Mouse (Mus musculus) embryonic facial prominence, embryonic 11.5 days (tissue): ENCODE results near the gene Arhgef38. TPM values are rescaled to one million over a fixed set of nuclear protein-coding genes. Genes with fewer than 3 reads are reported as not detected.

ENCODE experiments used
- ATAC-seq: fragments of 200-750 bp; cut with Nextera tagmentation; replicated peaks from 2 replicates; pipeline ENCODE4 v1.8.0; 2017; ENCODE audit warnings: low read depth; ENCODE audit not compliant: insufficient number of reproducible peaks, low FRiP score, low TSS enrichment
- DNase-seq: peaks from one replicate; pipeline ENCODE4 v3.0.0-alpha.2; 2015; ENCODE audit warnings: low spot score
- H3K27ac ChIP-seq: fragments of 300-500 bp; sonication (generic); replicated peaks from 2 replicates; pipeline ENCODE4 v1.5.1; 2014; ENCODE audit warnings: mild to moderate bottlenecking, low read depth, low read length, control low read depth
- H3K27me3 ChIP-seq: fragments of 300-500 bp; sonication (generic); 2 replicates; pipeline ENCODE4 v1.6.1; 2014; ENCODE audit warnings: mild to moderate bottlenecking, low read length, moderate library complexity, mixed read lengths; ENCODE audit not compliant: control insufficient read depth, insufficient read depth
- H3K36me3 ChIP-seq: fragments of 300-500 bp; sonication (generic); replicated peaks from 2 replicates; pipeline ENCODE4 v1.6.1; 2014; ENCODE audit warnings: low read depth, mild to moderate bottlenecking, low read length, moderate library complexity, mixed read lengths; ENCODE audit not compliant: control insufficient read depth, insufficient read depth
- H3K4me1 ChIP-seq: fragments of 300-500 bp; sonication (generic); 2 replicates; pipeline ENCODE4 v1.6.1; 2014; ENCODE audit warnings: low read length, mixed read lengths; ENCODE audit not compliant: control insufficient read depth, insufficient read depth
- H3K4me2 ChIP-seq: fragments of 300-500 bp; sonication (generic); 2 replicates; pipeline ENCODE4 v1.6.1; 2014; ENCODE audit warnings: low read depth, mild to moderate bottlenecking, control low read depth, low read length, moderate library complexity
- H3K4me3 ChIP-seq: fragments of 300-500 bp; sonication (generic); 2 replicates; pipeline ENCODE4 v1.5.1; 2014; ENCODE audit warnings: low read depth, low read length, control low read depth
- H3K9ac ChIP-seq: fragments of 300-500 bp; sonication (generic); replicated peaks from 2 replicates; pipeline ENCODE4 v1.6.1; 2014; ENCODE audit warnings: mild to moderate bottlenecking, control low read depth, low read length
- H3K9me3 ChIP-seq: fragments of 300-500 bp; sonication (generic); replicated peaks from 2 replicates; pipeline ENCODE4 v1.6.1; 2016; ENCODE audit warnings: mild to moderate bottlenecking, low read length, inconsistent platforms, mixed read lengths; ENCODE audit not compliant: control insufficient read depth
- WGBS: fragments of 180-500 bp; shearing (Covaris S2); extraction: QIAGEN DNeasy Blood & Tissue Kit; methylation state at CpG from one replicate; pipeline ENCODE4 v1.1.7; 2014; 5-methylcytosine and 5-hydroxymethylcytosine counted together
- polyA plus RNA-seq: library from polyadenylated mRNA; unstranded; fragments of >200 nt; fragmentation: Nextera tagmentation; extraction: Ambion mirVana; gene quantifications from 2 replicates; pipeline ENCODE4 v1.2.1, GENCODE M21; 2014

Gene Arhgef38
- polyA plus RNA-seq, 1 experiment from 2014 or later: 0.17 TPM

DNA sequence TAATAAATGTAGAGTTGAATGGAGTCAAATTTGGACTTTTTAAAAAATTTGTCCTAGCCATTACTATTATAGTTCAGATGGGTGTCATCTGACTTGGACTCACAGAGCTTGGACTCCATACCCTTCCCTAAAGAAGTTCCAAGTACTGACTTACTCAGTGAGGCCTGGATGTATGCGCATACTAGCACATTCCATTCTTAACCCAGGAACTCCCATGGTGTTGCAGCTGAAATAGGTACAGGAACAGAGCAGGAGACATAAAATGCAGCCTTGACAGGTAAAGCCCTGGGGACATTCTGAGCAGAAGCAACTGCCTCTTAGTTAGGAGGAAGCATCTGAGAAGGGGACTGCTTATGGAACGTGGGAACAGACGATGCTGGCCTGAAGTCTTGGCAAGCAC is 45.8 kb downstream of the Arhgef38 start:
- no peak for ATAC-seq
- H3K27ac ChIP-seq: no peak overlapping the region
- no peaks in the 10 kb centered on the region for H3K36me3 ChIP-seq
- DNase-seq: no peak
- no peaks in the 10 kb centered on the region for H3K4me1 ChIP-seq
- H3K27me3 ChIP-seq: no peaks in the 10 kb centered on the region
- no peak overlapping the region for H3K4me2 ChIP-seq
- H3K9ac ChIP-seq: no peak overlapping the region
- no peaks in the 10 kb centered on the region for H3K9me3 ChIP-seq
- no peak overlapping the region for H3K4me3 ChIP-seq
- WGBS: 75% methylated on average over 3 of the region's 3 CpGs

DNA sequence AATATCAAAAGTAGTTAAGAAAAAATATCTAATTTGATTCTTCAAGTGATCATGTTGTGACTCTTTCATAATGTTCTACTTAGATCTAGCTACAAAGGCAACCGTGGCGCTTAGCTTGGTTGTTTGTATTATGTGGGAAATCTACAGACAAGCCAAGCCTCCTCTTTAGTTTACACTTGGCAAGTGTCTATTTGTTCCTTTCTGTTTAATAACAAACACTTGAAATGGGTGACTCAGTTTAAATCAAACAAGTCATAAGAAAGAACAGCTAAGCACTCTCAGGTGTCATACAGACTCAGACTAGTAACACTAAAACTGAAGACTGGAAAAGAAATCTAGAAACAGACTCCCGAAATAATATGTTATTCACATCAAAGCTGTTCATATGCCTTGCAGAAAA is 47.2 kb downstream of the Arhgef38 start:
- no peaks in the 10 kb centered on the region for H3K36me3 ChIP-seq
- DNase-seq (no peak), ATAC-seq (no peak)
- H3K4me1 ChIP-seq: no peaks in the 10 kb centered on the region
- WGBS: 87% methylated on average over 3 of the region's 3 CpGs
- no peaks in the 10 kb centered on the region for H3K9me3 ChIP-seq
- H3K27me3 ChIP-seq: no peaks in the 10 kb centered on the region
- H3K4me3 ChIP-seq: no peak overlapping the region
- H3K27ac ChIP-seq: no peak overlapping the region
- no peak overlapping the region for H3K9ac ChIP-seq
- no peak overlapping the region for H3K4me2 ChIP-seq

DNA sequence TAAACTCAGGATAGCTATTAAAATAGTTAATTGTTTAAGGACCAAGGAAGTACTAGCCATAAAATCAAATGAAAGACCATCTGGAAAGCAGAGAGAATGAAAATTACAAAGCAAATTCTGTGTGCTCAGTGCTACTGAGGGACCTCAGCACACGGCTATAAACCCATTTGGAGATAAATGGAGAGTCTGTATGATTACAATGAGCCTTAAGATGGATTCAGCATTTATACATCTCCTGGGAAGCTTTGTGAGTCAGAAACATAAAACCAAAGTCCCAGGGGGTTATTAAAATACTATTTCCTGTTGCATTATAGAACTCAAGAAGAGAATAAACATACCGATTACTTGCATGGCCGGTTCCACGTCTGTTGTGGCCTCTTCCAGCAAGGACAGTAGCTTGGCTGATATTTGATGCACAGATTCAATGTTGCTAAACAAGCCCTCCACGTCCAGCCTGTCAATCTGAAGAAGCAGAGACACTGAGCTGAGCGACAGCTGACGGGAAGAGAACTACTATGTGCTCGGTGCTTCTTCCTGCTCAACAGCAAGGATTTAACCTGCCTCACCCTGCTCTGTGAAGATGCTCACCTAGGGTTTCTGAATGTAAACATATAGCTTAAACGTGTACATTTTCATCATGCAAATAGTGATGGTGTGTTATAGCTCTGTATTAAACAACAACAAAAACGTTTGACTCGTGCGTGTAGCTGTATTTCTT is 58.6 kb downstream of the Arhgef38 start:
- H3K4me3 ChIP-seq: no peak overlapping the region
- H3K4me2 ChIP-seq: no peak overlapping the region
- no peak for ATAC-seq
- H3K9me3 ChIP-seq: no peaks in the 10 kb centered on the region
- H3K4me1 ChIP-seq: no peaks in the 10 kb centered on the region
- 72% methylated on average over 12 of the region's 12 CpGs for WGBS
- no peak overlapping the region for H3K9ac ChIP-seq
- H3K27me3 ChIP-seq: no peaks in the 10 kb centered on the region
- H3K27ac ChIP-seq: no peak overlapping the region
- no peak for DNase-seq
- no peaks in the 10 kb centered on the region for H3K36me3 ChIP-seq

DNA sequence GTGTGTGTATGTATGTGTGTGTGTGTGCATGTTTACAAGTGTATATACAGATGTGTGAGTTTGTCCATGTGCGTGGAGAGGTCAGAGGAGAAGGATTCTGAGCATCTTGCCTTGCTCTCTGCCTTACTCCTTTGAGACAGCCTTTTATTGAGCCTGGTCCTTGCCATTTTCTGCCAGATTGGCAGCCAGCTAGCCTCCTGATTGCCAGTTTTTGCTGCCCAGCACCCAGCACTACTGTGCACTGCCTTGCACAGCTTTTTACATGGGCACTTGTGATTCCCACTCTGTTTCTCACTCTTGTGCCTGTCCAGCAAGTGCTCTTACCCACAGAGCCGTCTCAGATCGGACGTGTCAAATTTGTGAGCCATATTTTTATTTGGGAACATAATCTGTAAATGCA is 62.5 kb downstream of the Arhgef38 start:
- 90% methylated on average over 4 of the region's 4 CpGs for WGBS
- no peaks in the 10 kb centered on the region for H3K36me3 ChIP-seq
- H3K4me3 ChIP-seq: no peak overlapping the region
- H3K9me3 ChIP-seq: no peaks in the 10 kb centered on the region
- no peaks in the 10 kb centered on the region for H3K27me3 ChIP-seq
- no peak overlapping the region for H3K4me2 ChIP-seq
- ATAC-seq (no peak), DNase-seq (no peak)
- H3K9ac ChIP-seq: no peak overlapping the region
- H3K4me1 ChIP-seq: no peaks in the 10 kb centered on the region
- no peak overlapping the region for H3K27ac ChIP-seq

DNA sequence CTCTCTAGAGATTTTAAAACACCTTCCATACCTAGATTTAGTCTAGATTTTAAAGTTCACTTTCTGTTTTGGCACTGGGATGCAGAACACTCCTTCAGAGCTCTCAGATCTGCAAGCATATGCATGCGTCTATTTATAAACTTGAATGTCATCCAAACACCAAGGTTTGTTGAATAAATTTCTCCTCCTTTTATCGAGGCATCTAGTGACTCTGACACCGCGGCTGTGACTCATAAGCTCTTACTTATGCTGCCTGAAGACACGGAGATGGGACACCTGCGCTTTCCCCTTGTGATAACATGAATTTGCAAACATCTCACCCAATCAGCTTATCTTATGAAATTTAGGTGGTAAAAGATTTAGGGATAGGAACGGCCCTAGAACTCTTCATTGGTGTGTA is 65.0 kb downstream of the Arhgef38 start:
- DNase-seq: no peak
- Histone ChIP-seq H3K9me3 (no peaks in the 10 kb centered on the region), H3K27ac (no peak overlapping the region), H3K4me2 (no peak overlapping the region), H3K27me3 (no peaks in the 10 kb centered on the region), H3K9ac (no peak overlapping the region), H3K36me3 (no peaks in the 10 kb centered on the region), H3K4me1 (no peaks in the 10 kb centered on the region), H3K4me3 (no peak overlapping the region)
- WGBS: 89% methylated on average over 7 of the region's 7 CpGs
- no peak for ATAC-seq

DNA sequence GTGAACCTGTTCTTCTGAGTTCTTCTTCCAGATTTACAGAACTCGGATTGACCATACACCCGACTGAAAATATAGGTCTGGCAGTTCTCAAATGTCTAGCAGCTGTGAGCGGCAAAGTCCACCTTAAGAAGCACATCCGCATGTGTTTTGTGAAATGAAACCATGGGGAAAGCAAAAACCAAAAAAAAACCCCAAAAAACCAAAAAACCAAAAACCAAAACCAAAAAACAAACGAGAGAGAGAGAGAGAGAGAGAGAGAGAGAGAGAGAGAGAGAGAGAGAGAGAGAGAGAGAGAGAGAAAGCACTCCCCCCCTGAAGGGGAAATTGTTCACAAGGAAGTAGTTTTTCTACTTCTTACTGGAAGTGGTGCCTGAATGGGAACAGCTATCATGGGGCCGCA is 67.2 kb downstream of the Arhgef38 start:
- no peak for ATAC-seq
- no peaks in the 10 kb centered on the region for H3K36me3 ChIP-seq

DNA sequence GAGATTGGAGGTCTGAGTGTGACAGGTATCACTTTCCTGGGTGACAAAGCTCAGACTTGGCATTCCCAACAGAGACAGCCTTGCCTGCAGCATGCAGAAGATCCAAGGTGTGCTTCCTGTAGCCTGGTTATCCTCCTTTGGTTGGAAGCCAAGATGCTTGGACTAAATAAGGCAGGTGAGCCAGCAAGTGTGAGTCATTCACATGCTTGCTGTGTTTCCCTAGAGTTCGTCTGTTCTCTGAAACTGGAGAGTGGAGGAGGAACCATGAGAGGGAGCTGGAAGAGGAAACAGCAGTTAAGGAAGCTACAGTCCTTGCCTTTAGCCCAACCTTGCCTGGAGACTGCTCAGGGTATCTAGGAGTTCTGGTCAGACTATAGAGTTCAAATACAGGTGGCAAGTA is 69.6 kb downstream of the Arhgef38 start:
- Histone ChIP-seq H3K4me2 (no peak overlapping the region), H3K36me3 (no peaks in the 10 kb centered on the region), H3K9me3 (no peaks in the 10 kb centered on the region), H3K4me1 (no peaks in the 10 kb centered on the region), H3K27ac (no peak overlapping the region), H3K4me3 (no peak overlapping the region), H3K27me3 (no peaks in the 10 kb centered on the region), H3K9ac (no peak overlapping the region)
- no peak for ATAC-seq
- no peak for DNase-seq
- 33% methylated on average over 1 of the region's 1 CpGs for WGBS

More for the DNA sequence above, 67.2 kb downstream of the Arhgef38 start:
- Histone ChIP-seq H3K4me3 (no peak overlapping the region), H3K4me2 (no peak overlapping the region), H3K9ac (no peak overlapping the region), H3K4me1 (no peaks in the 10 kb centered on the region), H3K27ac (no peak overlapping the region), H3K9me3 (no peaks in the 10 kb centered on the region), H3K27me3 (no peaks in the 10 kb centered on the region)
- 78% methylated on average over 6 of the region's 6 CpGs for WGBS
- DNase-seq: no peak

DNA sequence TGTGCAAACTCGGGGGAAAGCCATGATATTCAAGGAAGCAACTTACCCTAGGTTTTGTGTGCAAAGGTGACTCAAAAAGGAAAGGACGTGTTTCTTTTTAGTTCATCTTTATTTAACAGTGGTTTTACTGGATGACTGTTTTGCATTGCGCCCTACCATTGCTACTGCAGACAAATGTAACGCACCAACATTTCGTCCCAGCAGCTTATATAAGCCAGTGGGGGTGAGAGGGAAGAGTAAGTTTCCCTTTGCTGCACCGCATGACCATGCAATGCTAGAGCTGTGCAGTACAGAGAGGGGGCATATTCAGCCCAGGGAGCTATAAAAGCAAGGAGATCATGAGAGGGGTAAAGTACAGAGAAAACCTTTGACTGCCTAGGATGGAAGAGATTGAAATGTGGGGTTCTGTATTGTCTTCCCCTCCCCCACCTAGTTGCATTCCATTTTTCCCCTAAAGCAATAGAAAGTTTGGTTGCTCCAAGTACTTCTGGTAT is 70.8 kb downstream of the Arhgef38 start:
- H3K9ac ChIP-seq: no peak overlapping the region
- no peak for ATAC-seq
- H3K36me3 ChIP-seq: no peaks in the 10 kb centered on the region
- WGBS: 86% methylated on average over 6 of the region's 6 CpGs
- H3K27me3 ChIP-seq: no peaks in the 10 kb centered on the region
- no peak overlapping the region for H3K27ac ChIP-seq
- H3K9me3 ChIP-seq: no peaks in the 10 kb centered on the region
- no peak overlapping the region for H3K4me2 ChIP-seq
- no peaks in the 10 kb centered on the region for H3K4me1 ChIP-seq
- DNase-seq: no peak
- H3K4me3 ChIP-seq: no peak overlapping the region
